Comparison of ENCODE assay signal across 30 mouse cellular contexts in genomic region chr6:24952341-24952740, GRCm38 (mm10). TPM values are rescaled to one million over a fixed set of nuclear protein-coding genes. Genes with fewer than 3 reads are reported as not detected.
DNase-seq lines count a peak whose midpoint lies in the region; ATAC-seq and TF ChIP-seq lines count a peak whose summit lies in the region.
"Had no signal": no experiment of that assay in that cellular context is flagged by ENCODE, and none has a peak within 500 bp of the region (broad histone marks: within the 10 kb centered on the region; RNA-seq: fewer than 3 reads in every experiment).

No protein-coding gene starts in this region.

- no peak for ATAC-seq in hindbrain, embryonic 15.5 days (ENCODE audit: low FRiP score, low read depth)
- no peak for ATAC-seq in hindbrain, embryonic 13.5 days (ENCODE audit: low FRiP score)
- ATAC-seq: forebrain, embryonic 16.5 days; hindbrain, embryonic 16.5 days; intestine, embryonic 15.5 days had no signal

- no peak for TF ChIP-seq CTCF in layer of hippocampus, adult 2 months (conservative IDR thresholded peaks at IDR 0.05)

- no peaks in the 10 kb centered on the region for H3K27me3 ChIP-seq in hindbrain, embryonic 15.5 days
- H3K27me3 ChIP-seq in hindbrain, embryonic 13.5 days, result peaks cover 6% of the 10 kb centered on the region; the same call in 1 of the 2 replicates
- H3K27me3 ChIP-seq: CH12.LX had no signal

- no peaks in the 10 kb centered on the region for H3K9me3 ChIP-seq in hindbrain, embryonic 15.5 days
- no peaks in the 10 kb centered on the region for H3K9me3 ChIP-seq in hindbrain, embryonic 13.5 days
- H3K9me3 ChIP-seq: intestine, embryonic 15.5 days; limb, embryonic 10.5 days; limb, embryonic 15.5 days; neural tube, embryonic 13.5 days had no signal

- peaks cover 14% of the 10 kb centered on the region; the same call in 1 of the 2 replicates for H3K4me1 ChIP-seq in hindbrain, embryonic 15.5 days (replicated peaks)
- H3K4me1 ChIP-seq in hindbrain, embryonic 13.5 days (replicated peaks), result peaks cover 9% of the 10 kb centered on the region

- no peak overlapping the region for H3K4me3 ChIP-seq in hindbrain, embryonic 15.5 days
- no peak overlapping the region for H3K4me3 ChIP-seq in hindbrain, embryonic 13.5 days
- peak overlapping the region; percentile 93 for H3K4me3 ChIP-seq in layer of hippocampus, adult 2 months
- H3K4me3 ChIP-seq: erythroblast, embryonic 14.5 days; gastrocnemius, adult 2 months; intestine, embryonic 15.5 days; limb, embryonic 10.5 days; limb, embryonic 15.5 days; neural tube, embryonic 13.5 days had no signal

- H3K4me2 ChIP-seq in hindbrain, embryonic 15.5 days, result peak overlapping the region; percentile 90; the same call in 1 of the 2 replicates
- H3K4me2 ChIP-seq in hindbrain, embryonic 13.5 days, result no peak overlapping the region
- H3K4me2 ChIP-seq: heart, embryonic 11.5 days; intestine, embryonic 15.5 days; limb, embryonic 15.5 days; midbrain, embryonic 11.5 days; neural tube, embryonic 13.5 days had no signal

- WGBS in hindbrain, embryonic 15.5 days, result 86% methylated on average over 5 of the region's 5 CpGs
- WGBS in hindbrain, embryonic 13.5 days, result 91% methylated on average over 5 of the region's 5 CpGs

- no peak for DNase-seq in layer of hippocampus, adult 2 months (ENCODE audit: low spot score in 2 of 2)
- DNase-seq in layer of hippocampus, postnatal 36 days, result no peak
- peak; percentile 95 for DNase-seq in kidney, adult 9 months
- peak; percentile 40 to 55 for DNase-seq in kidney, postnatal 25 days
- DNase-seq in cerebellum, postnatal 14 days, result no peak
- no peak for DNase-seq in adrenal gland, postnatal 25 days
- DNase-seq: adrenal gland, postnatal 10 days; cerebellum, adult 11 months; cerebellum, adult 9-10 months; gastrocnemius, adult 2 months; gastrocnemius, postnatal 36 days; heart, adult 18-20 months; heart, postnatal 4 days; lung, postnatal 36 days; right cerebral cortex, postnatal 4 days; thymus, adult 2 months; thymus, postnatal 36 days had no signal

- H3K9ac ChIP-seq in hindbrain, embryonic 15.5 days, result no peak overlapping the region
- no peak overlapping the region for H3K9ac ChIP-seq in hindbrain, embryonic 13.5 days
- H3K9ac ChIP-seq: intestine, embryonic 15.5 days; limb, embryonic 15.5 days; neural tube, embryonic 13.5 days had no signal

- 0 out of 2 replicates have a peak, but pooled peaks cover 3% of the 10 kb centered on the region for H3K36me3 ChIP-seq in hindbrain, embryonic 15.5 days
- H3K36me3 ChIP-seq in hindbrain, embryonic 13.5 days, result no peaks in the 10 kb centered on the region
- H3K36me3 ChIP-seq: intestine, embryonic 15.5 days; limb, embryonic 10.5 days; limb, embryonic 15.5 days; neural tube, embryonic 13.5 days had no signal

- no peak overlapping the region for H3K27ac ChIP-seq in hindbrain, embryonic 15.5 days (replicated peaks)
- no peak overlapping the region for H3K27ac ChIP-seq in hindbrain, embryonic 13.5 days
- H3K27ac ChIP-seq in layer of hippocampus, adult 2 months, result peak overlapping the region; percentile 51
- H3K27ac ChIP-seq: gastrocnemius, adult 2 months; intestine, embryonic 15.5 days; limb, embryonic 10.5 days; limb, embryonic 15.5 days; neural tube, embryonic 13.5 days had no signal

RNA-seq across cellular contexts. Expression of gene Tmem229a, which starts 3.8 kb away (rescaled TPM):
- polyA plus RNA-seq in hindbrain, embryonic 15.5 days (2015; fragmentation: Nextera tagmentation; extraction: Ambion mirVana), result 5.6 and 5.8 TPM in 2 replicates
- 2.0 TPM in 2 replicates for polyA plus RNA-seq in hindbrain, embryonic 13.5 days (2015; fragmentation: Nextera tagmentation; extraction: Ambion mirVana)
- 10 to 100 TPM; 46.7 to 47.7 TPM for total RNA-seq in layer of hippocampus, adult 2 months (2021)
- 10 to 100 TPM; 48.7 to 49.6 TPM for total RNA-seq in layer of hippocampus, postnatal 36 days (2021)
- 0.27 TPM in 1 of 2 replicates, not detected in the other for total RNA-seq in adrenal gland, postnatal 25 days (2021)
- total RNA-seq: CH12.LX; heart, adult 18-20 months had no signal
- polyA plus RNA-seq: C2C12; erythroblast, embryonic 14.5 days had no signal

Comparison
In these comparisons a context has a peak if more than half of its experiments do, and no peak if none do; other contexts are left out.
1. DNase-seq: peak in kidney, adult 9 months (single experiment) and kidney, postnatal 25 days (2 of 2); none in layer of hippocampus, adult 2 months (0 of 2), layer of hippocampus, postnatal 36 days (0 of 2), cerebellum, postnatal 14 days (0 of 2) and adrenal gland, postnatal 25 days (single experiment).
2. RNA of gene Tmem229a, which starts 3.8 kb away (total RNA-seq): 48.7 to 49.6 TPM in layer of hippocampus, postnatal 36 days and 46.7 to 47.7 TPM in layer of hippocampus, adult 2 months; 0.27 TPM in adrenal gland, postnatal 25 days; every median in the first group is over 10 times any median in the second.